Comparison of ENCODE assay signal across 10 mouse cellular contexts in genomic region chr12:33967514-33967913, GRCm38 (mm10). TPM values are rescaled to one million over a fixed set of nuclear protein-coding genes. Genes with fewer than 3 reads are reported as not detected.
DNase-seq lines count a peak whose midpoint lies in the region; ATAC-seq and TF ChIP-seq lines count a peak whose summit lies in the region.
"Had no signal": no experiment of that assay in that cellular context is flagged by ENCODE, and none has a peak within 500 bp of the region (broad histone marks: within the 10 kb centered on the region; RNA-seq: fewer than 3 reads in every experiment).

No protein-coding gene starts in this region.

- H3K4me1 ChIP-seq in heart, embryonic 13.5 days = peaks cover 26% of the 10 kb centered on the region
- 0 out of 2 replicates have a peak, but pooled peaks cover 3% of the 10 kb centered on the region for H3K4me1 ChIP-seq in heart, postnatal 0 days (ENCODE audit: control insufficient read depth, insufficient read depth)
- H3K4me1 ChIP-seq in midbrain, embryonic 13.5 days (replicated peaks) = peaks cover 23% of the 10 kb centered on the region

- no peak for TF ChIP-seq CTCF in heart, postnatal 0 days (IDR thresholded peaks at IDR 0.05; ENCODE audit: low read depth)

- H3K9ac ChIP-seq in heart, embryonic 13.5 days = peak overlapping the region; percentile 59
- H3K9ac ChIP-seq in heart, postnatal 0 days (replicated peaks; ENCODE audit: low read depth, low read length) = no peak overlapping the region
- no peak overlapping the region for H3K9ac ChIP-seq in midbrain, embryonic 13.5 days (replicated peaks)

- DNase-seq in heart, adult 9 months (ENCODE audit: low spot score in 2 of 2) = no peak
- peak; percentile 69 for DNase-seq in embryo, embryonic 9.5 days (ENCODE audit: extremely low spot score)
- DNase-seq in heart, postnatal 0 days (ENCODE audit: low spot score) = no peak
- DNase-seq in frontal cortex, postnatal 10 days (ENCODE audit: low spot score in 2 of 2) = no peak
- no peak for DNase-seq in layer of hippocampus, adult 18-20 months (ENCODE audit: low spot score in 2 of 2)
- no peak for DNase-seq in cerebellum, adult 11-12 months

- peaks cover 90% of the 10 kb centered on the region for H3K27me3 ChIP-seq in heart, embryonic 13.5 days (replicated peaks)
- peaks cover 91% of the 10 kb centered on the region for H3K27me3 ChIP-seq in heart, postnatal 0 days (ENCODE audit: control insufficient read depth, insufficient read depth, low read length)
- H3K27me3 ChIP-seq in midbrain, embryonic 13.5 days = peaks cover 95% of the 10 kb centered on the region

- H3K36me3 ChIP-seq in heart, embryonic 13.5 days = no peaks in the 10 kb centered on the region
- H3K36me3 ChIP-seq in heart, postnatal 0 days (replicated peaks; ENCODE audit: control insufficient read depth, insufficient read depth, low read length) = no peaks in the 10 kb centered on the region
- H3K36me3 ChIP-seq in midbrain, embryonic 13.5 days = no peaks in the 10 kb centered on the region
- H3K36me3 ChIP-seq: G1E had no signal

- whole genome bisulfite sequencing in heart, embryonic 13.5 days = under 1% methylated on average over 21 of the region's 21 CpGs
- 2% methylated on average over 21 of the region's 21 CpGs for WGBS in heart, postnatal 0 days
- WGBS in midbrain, embryonic 13.5 days = under 1% methylated on average over 21 of the region's 21 CpGs

- H3K9me3 ChIP-seq in heart, embryonic 13.5 days = no peaks in the 10 kb centered on the region
- H3K9me3 ChIP-seq in heart, postnatal 0 days (replicated peaks; ENCODE audit: control insufficient read depth, low read length) = no peaks in the 10 kb centered on the region
- no peaks in the 10 kb centered on the region for H3K9me3 ChIP-seq in midbrain, embryonic 13.5 days

- TF ChIP-seq EP300 in heart, postnatal 0 days (IDR thresholded peaks at IDR 0.05; ENCODE audit: low read depth) = no peak

- H3K4me3 ChIP-seq in heart, embryonic 13.5 days = peak overlapping the region; percentile 46
- H3K4me3 ChIP-seq in heart, postnatal 0 days (ENCODE audit: low read depth, low read length) = peak overlapping the region; percentile 32
- H3K4me3 ChIP-seq in midbrain, embryonic 13.5 days (replicated peaks) = peak overlapping the region; percentile 24
- H3K4me3 ChIP-seq: left cerebral cortex, adult 2 months had no signal

- ATAC-seq in heart, embryonic 13.5 days (ENCODE audit: extremely low read depth, insufficient number of reproducible peaks, low FRiP score, low TSS enrichment) = no peak
- ATAC-seq in heart, postnatal 0 days (ENCODE audit: insufficient read depth, low read depth) = peak; percentile 36; the same call in 1 of the 2 replicates
- ATAC-seq in midbrain, embryonic 13.5 days = peak; percentile 73

- H3K27ac ChIP-seq in heart, embryonic 13.5 days (replicated peaks) = 0 out of 2 replicates have a peak overlapping the region, but pooled peaks have one; percentile 37
- H3K27ac ChIP-seq in heart, postnatal 0 days (ENCODE audit: low read depth) = no peak overlapping the region
- H3K27ac ChIP-seq in midbrain, embryonic 13.5 days = no peak overlapping the region
- H3K27ac ChIP-seq: left cerebral cortex, adult 2 months had no signal

- peak overlapping the region; percentile 72 for H3K4me2 ChIP-seq in heart, embryonic 13.5 days
- H3K4me2 ChIP-seq in heart, postnatal 0 days (ENCODE audit: low read depth, low read length) = peak overlapping the region; percentile 53
- peak overlapping the region; percentile 47 for H3K4me2 ChIP-seq in midbrain, embryonic 13.5 days (replicated peaks)

RNA-seq across cellular contexts. Expression of gene Twist1, which starts 10.0 kb away (rescaled TPM):
- polyA plus RNA-seq in heart, embryonic 13.5 days (2015; fragmentation: Nextera tagmentation; extraction: Ambion mirVana) = 4.4 and 4.7 TPM in 2 replicates
- total RNA-seq in heart, postnatal 0 days (2014; rRNA removed; ENCODE audit: low replicate concordance) = 0.34 and 2.2 TPM in 2 replicates
- 1.4 and 1.8 TPM in 2 replicates for polyA plus RNA-seq in heart, postnatal 0 days (2015; fragmentation: Nextera tagmentation; extraction: Ambion mirVana)
- 1.0 and 1.7 TPM in 2 replicates for polyA plus RNA-seq in midbrain, embryonic 13.5 days (2015; fragmentation: Nextera tagmentation; extraction: Ambion mirVana)
- total RNA-seq in layer of hippocampus, adult 18-20 months (2021) = 1 to 10 TPM; 1.3 to 1.7 TPM
- total RNA-seq: G1E had no signal
- polyA plus RNA-seq: G1E had no signal

RNA-seq across cellular contexts. Expression of gene Ferd3l, which starts 39.3 kb away (rescaled TPM):
- not detected in 2 replicates for polyA plus RNA-seq in heart, embryonic 13.5 days (2015; fragmentation: Nextera tagmentation; extraction: Ambion mirVana)
- total RNA-seq in heart, postnatal 0 days (2014; rRNA removed; ENCODE audit: low replicate concordance) = not detected in 2 replicates
- polyA plus RNA-seq in heart, postnatal 0 days (2015; fragmentation: Nextera tagmentation; extraction: Ambion mirVana) = not detected in 2 replicates
- polyA plus RNA-seq in midbrain, embryonic 13.5 days (2015; fragmentation: Nextera tagmentation; extraction: Ambion mirVana) = 1.3 and 3.5 TPM in 2 replicates
- not detected for total RNA-seq in layer of hippocampus, adult 18-20 months (2021)
- total RNA-seq: left cerebral cortex, adult 2 months had no signal
- polyA plus RNA-seq: G1E had no signal
